Mouse (Mus musculus) lung, postnatal 14 days (tissue): ENCODE data around the gene As3mt.

Experiments
- DNase-seq: peaks from one replicate; pipeline ENCODE4 v3.0.0; 2021

The As3mt gene

GRCm38 (mm10) chr19:46707296-46708151 lies at the start of gene As3mt:
Gene As3mt, plus strand, starts transcription at chr19:46707458.
- peak; percentile 76 for DNase-seq

GRCm38 (mm10) chr19:46658348-46658747 lies 48.9 kb upstream of the As3mt start:
- no peak for DNase-seq

GRCm38 (mm10) chr19:46658851-46659250 lies 48.4 kb upstream of the As3mt start:
- no peak for DNase-seq

- no peak for DNase-seq
Observed at GRCm38 (mm10) chr19:46661511-46661910, 45.7 kb upstream of the As3mt start.

- DNase-seq, result no peak
Observed at GRCm38 (mm10) chr19:46662214-46662613, 45.0 kb upstream of the As3mt start.

- DNase-seq, result no peak
Observed at GRCm38 (mm10) chr19:46662784-46663183, 44.5 kb upstream of the As3mt start.

GRCm38 (mm10) chr19:46665474-46665873 lies 41.8 kb upstream of the As3mt start:
- no peak for DNase-seq

- DNase-seq, result no peak
Observed at GRCm38 (mm10) chr19:46667300-46667699, 40.0 kb upstream of the As3mt start.

GRCm38 (mm10) chr19:46668263-46668662 lies 39.0 kb upstream of the As3mt start:
- DNase-seq, result no peak

- no peak for DNase-seq
Observed at GRCm38 (mm10) chr19:46669802-46670201, 37.5 kb upstream of the As3mt start.

- peak; percentile 68 for DNase-seq
Observed at GRCm38 (mm10) chr19:46670691-46671090, 36.6 kb upstream of the As3mt start.

GRCm38 (mm10) chr19:46672766-46673418 lies 34.4 kb upstream of the As3mt start, which contains the start of gene Cyp17a1:
Gene Cyp17a1, minus strand, starts transcription at chr19:46673172.
- DNase-seq, result no peak

GRCm38 (mm10) chr19:46675641-46676040 lies 31.6 kb upstream of the As3mt start:
- DNase-seq, result no peak

- no peak for DNase-seq
Observed at GRCm38 (mm10) chr19:46679720-46680383, 27.4 kb upstream of the As3mt start.

- peak; percentile 84 for DNase-seq
Observed at GRCm38 (mm10) chr19:46689460-46690372, 17.5 kb upstream of the As3mt start, which contains the start of gene Borcs7. Gene Borcs7, plus strand, starts transcription at chr19:46689906.

- no peak for DNase-seq
Observed at GRCm38 (mm10) chr19:46690387-46690786, 16.9 kb upstream of the As3mt start.

- no peak for DNase-seq
Observed at GRCm38 (mm10) chr19:46691078-46691477, 16.2 kb upstream of the As3mt start.

GRCm38 (mm10) chr19:46693146-46693545 lies 14.1 kb upstream of the As3mt start:
- DNase-seq, result no peak

GRCm38 (mm10) chr19:46696482-46696881 lies 10.8 kb upstream of the As3mt start:
- no peak for DNase-seq

GRCm38 (mm10) chr19:46696943-46697342 lies 10.3 kb upstream of the As3mt start:
- DNase-seq, result no peak

- DNase-seq, result no peak
Observed at GRCm38 (mm10) chr19:46697840-46698517, 9.3 kb upstream of the As3mt start.

GRCm38 (mm10) chr19:46699011-46699481 lies 8.2 kb upstream of the As3mt start:
- DNase-seq, result no peak
